Mouse (Mus musculus): ENCODE data around the gene Bmi1. TPM values are rescaled to one million over a fixed set of nuclear protein-coding genes. Genes with fewer than 3 reads are reported as not detected.

The Bmi1 gene
- total RNA-seq (2021) = 10 to 100 TPM; 43.9 to 46.6 TPM

DNA sequence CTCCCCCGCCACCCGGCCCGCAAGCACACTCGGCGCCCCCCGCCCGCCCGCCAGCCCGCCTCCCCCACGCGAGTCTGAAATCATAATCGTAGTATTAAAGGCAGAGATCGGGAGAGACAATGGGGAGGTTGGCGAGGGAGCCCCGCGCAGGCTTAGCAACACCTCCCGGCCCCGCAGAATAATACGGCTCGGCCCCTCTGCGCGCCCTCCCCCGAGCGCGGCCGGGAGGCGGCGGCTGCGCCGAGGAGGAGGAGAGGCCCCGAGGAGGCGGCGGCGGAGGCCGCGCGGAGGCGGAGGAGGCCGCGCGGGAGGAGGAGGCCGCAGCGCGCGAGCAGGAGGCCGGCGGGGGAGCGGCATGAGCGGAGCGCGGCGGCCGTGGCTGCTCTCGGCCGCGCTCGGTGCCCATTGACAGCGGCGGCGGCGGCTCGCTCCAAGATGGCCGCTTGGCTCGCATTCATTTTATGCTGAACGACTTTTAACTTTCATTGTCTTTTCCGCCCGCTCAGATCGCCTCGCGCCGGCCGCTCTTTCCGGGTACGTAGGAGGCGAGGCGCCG, at the start of gene Bmi1:
Bmi1 (plus strand) TSS at position 83 of the 556 bp plus-strand sequence.
- peak; percentile 57 to 72 for DNase-seq (ENCODE audit: low spot score in 2 of 2)
- intact Hi-C loops (cut with DNase I) = loop anchor here (2.0 to 10.0 kb wide), 7 partner anchors 14 to 978 kb away; partner anchors contain the start of genes 4930426L09Rik, Mllt10, Otud1 and Pip4k2a

DNA sequence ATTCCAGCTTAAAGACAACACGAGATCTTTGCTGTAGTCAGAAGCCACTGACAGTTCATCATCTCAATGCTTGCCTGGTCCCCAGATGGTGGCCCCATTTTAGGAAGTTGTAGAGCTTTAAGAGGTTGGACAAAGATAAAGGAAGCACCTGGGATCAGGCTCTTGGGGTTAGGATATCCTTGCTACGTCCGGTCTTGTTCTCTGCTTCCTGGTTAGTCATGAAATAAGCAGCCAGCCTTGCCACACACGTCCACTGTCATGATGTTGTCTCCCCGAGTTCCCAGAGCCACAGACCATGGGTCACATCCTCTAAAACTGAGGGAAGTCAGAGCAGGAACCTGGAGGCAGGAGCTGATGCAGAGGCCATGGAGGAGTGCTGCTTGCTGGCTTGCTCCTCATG, 46.3 kb upstream of the Bmi1 start:
- DNase-seq (ENCODE audit: low spot score in 2 of 2) = no peak
- intact Hi-C loops (cut with DNase I) = no loop called here

DNA sequence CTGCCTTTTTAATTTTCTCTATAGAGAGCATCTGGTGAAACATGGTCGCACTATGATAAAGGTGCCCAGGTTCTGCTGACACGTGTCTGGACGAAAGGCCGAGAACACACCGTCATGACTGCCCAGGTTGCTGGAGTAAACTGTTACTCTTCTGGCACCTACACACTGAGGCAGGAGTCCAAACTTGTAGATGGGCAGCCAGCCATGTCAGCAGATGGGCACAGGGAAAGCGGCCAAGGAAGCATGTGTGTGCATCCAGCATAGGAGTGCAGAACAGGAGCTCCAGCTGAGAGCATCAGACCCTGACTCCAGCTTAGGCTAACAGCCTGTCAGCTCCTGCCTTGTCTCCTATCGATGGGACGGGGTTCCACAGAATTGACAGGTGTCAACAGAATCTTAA, 41.8 kb upstream of the Bmi1 start:
- DNase-seq (ENCODE audit: low spot score in 2 of 2) = peak; percentile 78 to 95
- intact Hi-C loops (cut with DNase I) = no loop called here

DNA sequence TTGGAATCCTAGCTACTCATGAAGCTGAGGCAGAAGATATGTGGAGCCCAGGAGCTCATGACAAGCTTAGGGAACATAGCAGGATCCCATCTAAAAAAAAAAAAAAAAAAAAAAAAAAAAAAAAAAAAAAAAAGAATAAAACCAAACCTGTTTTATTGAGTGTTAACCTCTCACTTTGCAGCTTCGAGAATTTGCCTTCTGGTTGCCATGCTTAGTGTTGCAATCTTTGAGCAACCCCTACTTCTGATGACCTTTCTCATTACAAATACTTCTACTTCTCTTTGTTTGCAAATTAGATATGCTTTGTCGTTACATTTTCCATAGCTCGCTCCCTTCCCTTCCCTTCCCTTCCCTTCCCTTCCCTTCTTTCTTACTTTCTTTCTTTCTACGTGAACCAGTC, 28.3 kb upstream of the Bmi1 start:
- intact Hi-C loops (cut with DNase I) = no loop called here
- no peak for DNase-seq (ENCODE audit: low spot score in 2 of 2)

DNA sequence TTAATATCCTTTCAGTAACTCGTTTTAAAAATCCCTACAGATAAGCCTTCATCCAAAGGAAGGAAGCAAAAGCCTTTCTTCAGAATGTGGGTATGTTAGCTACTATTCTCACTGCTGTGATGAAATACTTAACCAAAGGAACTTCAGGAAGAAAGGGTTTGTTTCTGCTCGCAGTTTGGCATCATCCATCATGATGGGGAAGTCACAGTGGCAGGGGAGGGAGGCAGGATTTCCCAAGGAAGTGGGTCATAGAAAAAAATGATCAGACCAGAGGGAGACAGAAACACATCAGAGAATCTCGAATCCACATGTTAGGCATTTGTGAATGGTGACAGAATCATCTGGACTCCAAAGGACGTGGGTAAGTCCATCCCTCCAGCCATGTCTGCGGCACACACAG, 22.0 kb upstream of the Bmi1 start:
- intact Hi-C loops (cut with DNase I) = no loop called here

DNA sequence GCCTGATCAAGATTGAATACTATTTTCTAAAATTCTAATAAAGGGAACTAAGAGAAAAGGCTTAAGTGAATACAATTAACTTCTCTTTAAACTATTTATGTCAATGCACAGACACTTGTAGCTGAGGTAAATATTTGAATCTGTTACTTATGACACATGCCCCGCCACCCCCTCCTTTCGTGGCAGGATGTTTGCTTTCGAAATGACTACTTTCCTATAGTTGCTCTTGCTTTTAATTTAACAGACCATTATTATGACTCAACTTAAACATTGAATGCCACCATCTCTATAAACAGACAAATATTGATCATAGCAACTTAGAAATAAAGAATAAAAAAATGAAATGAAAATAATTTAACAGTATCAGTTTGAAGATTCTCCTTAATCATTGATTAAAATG, 12.8 kb upstream of the Bmi1 start:
- intact Hi-C loops (cut with DNase I) = no loop called here

More for the DNA sequence above, 22.0 kb upstream of the Bmi1 start:
- no peak for DNase-seq (ENCODE audit: low spot score in 2 of 2)

DNA sequence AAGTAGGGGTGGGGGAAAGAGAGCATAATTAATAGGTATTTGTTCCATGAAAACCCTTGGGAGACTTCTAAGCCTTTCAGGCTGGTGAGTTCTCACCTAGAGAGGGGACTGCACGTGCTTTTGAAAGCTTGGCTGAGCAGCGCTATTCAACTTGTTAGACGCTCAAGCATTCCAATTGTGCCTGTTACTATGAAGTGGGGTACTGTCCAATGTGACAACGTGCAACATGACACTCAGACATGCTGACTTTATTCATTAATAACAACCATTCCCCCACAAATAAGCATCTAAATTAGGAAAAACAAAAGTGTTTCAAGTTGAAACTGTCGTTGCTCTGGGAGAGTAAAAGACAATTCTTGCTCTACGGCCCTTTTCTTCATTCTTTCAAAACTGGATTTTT, 5.8 kb upstream of the Bmi1 start:
- intact Hi-C loops (cut with DNase I) = loop anchor here (5.0 to 10.0 kb wide), 2 partner anchors 64 to 984 kb away; partner anchors contain the start of gene Otud1
- DNase-seq (ENCODE audit: low spot score in 2 of 2) = no peak

More for the DNA sequence above, 12.8 kb upstream of the Bmi1 start:
- no peak for DNase-seq (ENCODE audit: low spot score in 2 of 2)

DNA sequence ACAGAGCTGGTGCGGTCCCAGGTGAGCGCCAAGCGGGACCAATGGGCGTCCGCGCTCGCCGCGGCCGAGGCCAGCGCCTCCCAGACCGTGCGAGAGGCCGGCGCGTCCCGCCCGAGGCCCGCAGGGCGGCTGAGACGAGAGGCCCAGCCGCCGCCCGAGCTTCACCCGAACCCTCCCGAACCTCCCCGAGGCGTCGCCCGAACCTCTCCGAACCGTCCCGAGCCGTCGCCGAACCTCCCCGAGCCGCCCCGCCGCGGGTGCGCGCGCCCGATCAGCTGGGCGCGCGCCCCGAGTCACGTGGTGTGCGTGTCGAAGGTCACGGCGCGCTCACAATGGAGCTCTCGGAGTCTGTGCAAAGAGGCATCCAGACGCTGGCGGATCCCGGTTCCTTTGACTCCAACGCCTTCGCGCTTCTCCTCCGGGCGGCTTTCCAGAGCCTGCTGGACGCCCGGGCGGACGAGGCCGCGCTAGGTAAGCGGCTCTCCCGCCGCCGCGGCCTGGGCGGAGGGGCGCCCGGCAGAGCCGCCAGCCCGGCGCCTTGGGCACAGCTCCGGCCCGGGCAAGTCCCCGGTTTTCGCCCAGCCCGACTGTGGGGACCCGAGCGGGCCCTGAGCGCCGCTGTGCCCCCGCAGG, 4.6 kb upstream of the Bmi1 start, which contains the start of gene Commd3:
Commd3 (plus strand) TSS at position 252 of the 633 bp plus-strand sequence.
- intact Hi-C loops (cut with DNase I) = loop anchor here (2.0 to 10.0 kb wide), 4 partner anchors 65 to 983 kb away; partner anchors contain the start of genes Dnajc1 and Otud1
- peak; percentile 95 to 96 for DNase-seq (ENCODE audit: low spot score in 2 of 2)

DNA sequence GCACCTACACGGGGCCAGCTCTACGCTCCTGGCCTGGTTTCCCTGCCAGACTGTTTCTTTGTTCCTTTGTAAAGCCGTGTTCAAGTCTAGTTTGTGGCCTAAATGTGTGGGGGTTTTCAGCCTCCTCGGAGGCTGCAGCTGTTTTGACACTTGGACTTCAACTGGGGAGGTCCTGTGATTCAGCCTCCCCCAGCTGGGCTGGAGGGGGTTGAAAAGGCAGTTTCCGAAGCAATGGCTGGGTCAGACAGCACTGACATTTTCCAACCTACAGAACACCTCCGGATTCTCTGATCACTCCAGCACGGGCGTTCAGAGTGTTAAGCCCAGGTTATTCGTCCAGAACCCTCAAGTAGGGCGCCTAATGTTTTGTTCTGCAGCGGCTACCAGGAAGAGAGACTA, 4.1 kb upstream of the Bmi1 start:
- intact Hi-C loops (cut with DNase I) = loop anchor here (2.0 to 10.0 kb wide), 4 partner anchors 65 to 982 kb away; partner anchors contain the start of genes Dnajc1 and Otud1
- no peak for DNase-seq (ENCODE audit: low spot score in 2 of 2)

DNA sequence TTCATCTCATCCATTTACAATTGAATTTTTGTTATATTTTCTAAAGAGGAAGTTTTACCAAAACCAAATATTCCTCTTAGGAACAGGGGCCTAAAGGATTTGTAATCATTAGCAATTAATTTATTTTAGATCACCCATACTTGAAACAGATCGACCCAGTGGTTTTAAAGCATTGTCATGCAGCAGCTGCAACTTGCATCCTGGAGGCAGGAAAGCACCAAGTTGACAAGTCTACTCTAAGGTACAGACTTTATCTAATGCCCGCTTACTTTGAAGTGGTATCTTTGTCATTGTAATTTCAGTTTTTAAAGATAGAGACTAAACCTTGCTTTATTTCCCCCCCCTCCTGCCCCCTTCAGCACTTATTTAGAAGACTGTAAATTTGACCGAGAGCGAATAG, 3.1 kb upstream of the Bmi1 start:
- intact Hi-C loops (cut with DNase I) = loop anchor here (2.0 to 10.0 kb wide), 4 partner anchors 66 to 981 kb away; partner anchors contain the start of genes Dnajc1 and Otud1
- DNase-seq (ENCODE audit: low spot score in 2 of 2) = no peak

DNA sequence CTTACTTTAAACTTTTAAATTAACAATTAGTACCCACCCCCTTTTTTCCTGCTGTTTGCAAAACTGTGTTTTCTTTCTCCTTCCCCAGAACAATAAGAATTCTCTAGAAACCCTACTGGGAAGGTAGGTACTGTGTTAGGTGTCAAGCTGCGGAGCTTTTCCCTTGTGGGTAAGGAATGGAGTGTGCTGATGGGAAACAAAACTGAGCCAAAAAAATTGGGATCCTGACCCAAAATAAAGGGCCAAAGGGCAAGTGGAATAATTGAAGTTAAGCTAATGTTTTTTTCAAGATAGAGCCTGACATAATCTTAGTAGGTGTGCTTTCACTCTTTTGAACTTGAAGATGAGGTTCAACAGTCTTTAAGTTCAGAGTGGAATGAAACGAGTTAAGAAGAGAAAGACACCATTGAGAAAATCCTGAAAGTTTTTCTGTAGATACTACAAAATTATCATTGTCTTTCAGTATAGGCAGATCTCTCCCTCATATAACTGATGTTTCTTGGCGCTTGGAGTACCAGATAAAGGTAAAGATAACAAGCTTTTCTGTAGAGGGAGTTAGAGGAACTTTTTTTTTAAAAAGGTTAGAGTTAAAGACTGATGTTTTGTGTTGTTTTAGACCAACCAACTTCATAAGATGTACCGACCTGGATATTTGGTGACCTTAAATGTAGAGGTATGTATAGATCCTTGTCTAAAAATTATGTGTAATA, 2.5 kb upstream of the Bmi1 start:
- no peak for DNase-seq (ENCODE audit: low spot score in 2 of 2)
- intact Hi-C loops (cut with DNase I) = loop anchor here (5.0 to 10.0 kb wide), 2 partner anchors 67 to 980 kb away; partner anchors contain the start of gene Otud1

DNA sequence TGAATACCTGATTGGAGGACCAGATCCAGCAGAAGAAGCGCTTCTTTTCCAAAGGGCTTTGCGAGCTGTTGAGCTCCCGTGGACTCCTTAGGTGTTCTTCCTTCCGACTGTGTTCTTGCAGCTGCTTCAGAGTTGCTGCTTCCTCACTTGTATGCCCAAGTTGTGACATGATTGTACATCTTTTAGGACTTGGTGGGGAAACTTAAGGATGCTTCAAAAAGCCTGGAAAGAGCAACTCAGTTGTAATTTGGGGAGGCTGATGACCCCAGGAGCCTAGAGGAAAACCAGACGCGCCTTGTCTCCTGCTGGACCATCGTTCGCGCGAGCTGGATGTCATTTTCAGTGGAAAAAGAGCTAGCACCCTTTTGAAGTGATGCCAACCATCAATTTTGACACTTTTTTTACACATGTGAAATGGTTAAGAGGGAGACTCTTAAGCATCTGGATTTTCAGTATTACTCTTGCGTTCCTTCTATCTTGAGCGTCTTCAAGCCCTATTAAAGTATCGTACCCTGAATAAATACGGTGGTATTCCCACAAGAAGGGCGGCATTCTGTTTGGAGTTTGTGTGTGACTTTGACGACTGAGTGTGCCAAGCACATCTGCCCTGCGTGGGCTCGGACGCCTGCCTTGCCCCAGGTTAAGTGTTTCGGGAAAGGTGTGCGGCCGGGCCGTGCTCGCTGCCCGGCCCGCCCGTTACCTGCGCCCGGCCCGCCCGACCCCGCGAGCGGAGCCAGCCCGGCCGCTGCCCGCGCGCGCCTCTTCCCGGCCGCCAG, 949 bp upstream of the Bmi1 start:
- DNase-seq (ENCODE audit: low spot score in 2 of 2) = no peak
- intact Hi-C loops (cut with DNase I) = loop anchor here (2.0 to 10.0 kb wide), 7 partner anchors 15 to 979 kb away; partner anchors contain the start of genes 4930426L09Rik, Mllt10, Otud1 and Pip4k2a

DNA sequence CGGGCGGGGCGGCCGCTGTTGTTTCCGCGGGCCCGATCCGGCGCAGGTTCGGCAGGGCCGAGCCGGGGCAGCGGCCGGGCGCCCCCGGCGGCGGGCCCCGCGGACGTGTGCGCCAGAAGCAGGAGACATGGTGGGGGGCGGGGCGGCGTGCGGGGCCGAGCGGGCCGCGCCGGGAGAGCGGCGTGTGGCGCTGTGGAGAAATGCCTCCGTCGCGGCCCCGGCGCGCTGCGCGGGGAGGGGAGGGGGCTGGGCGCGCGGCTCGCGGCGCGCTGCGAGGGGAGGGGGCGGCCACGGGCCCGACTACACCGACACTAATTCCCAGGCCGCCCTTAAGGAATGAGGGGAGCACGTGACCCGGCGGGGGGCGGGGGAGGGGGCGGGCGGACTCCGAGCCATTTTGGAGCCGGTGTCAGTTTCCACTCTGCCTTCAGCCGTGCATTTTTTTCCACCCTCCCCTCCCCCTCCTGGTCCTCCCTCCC, 322 bp upstream of the Bmi1 start:
- DNase-seq (ENCODE audit: low spot score in 2 of 2) = peak; percentile 73 to 76
- intact Hi-C loops (cut with DNase I) = loop anchor here (2.0 to 10.0 kb wide), 7 partner anchors 14 to 978 kb away; partner anchors contain the start of genes 4930426L09Rik, Mllt10, Otud1 and Pip4k2a

DNA sequence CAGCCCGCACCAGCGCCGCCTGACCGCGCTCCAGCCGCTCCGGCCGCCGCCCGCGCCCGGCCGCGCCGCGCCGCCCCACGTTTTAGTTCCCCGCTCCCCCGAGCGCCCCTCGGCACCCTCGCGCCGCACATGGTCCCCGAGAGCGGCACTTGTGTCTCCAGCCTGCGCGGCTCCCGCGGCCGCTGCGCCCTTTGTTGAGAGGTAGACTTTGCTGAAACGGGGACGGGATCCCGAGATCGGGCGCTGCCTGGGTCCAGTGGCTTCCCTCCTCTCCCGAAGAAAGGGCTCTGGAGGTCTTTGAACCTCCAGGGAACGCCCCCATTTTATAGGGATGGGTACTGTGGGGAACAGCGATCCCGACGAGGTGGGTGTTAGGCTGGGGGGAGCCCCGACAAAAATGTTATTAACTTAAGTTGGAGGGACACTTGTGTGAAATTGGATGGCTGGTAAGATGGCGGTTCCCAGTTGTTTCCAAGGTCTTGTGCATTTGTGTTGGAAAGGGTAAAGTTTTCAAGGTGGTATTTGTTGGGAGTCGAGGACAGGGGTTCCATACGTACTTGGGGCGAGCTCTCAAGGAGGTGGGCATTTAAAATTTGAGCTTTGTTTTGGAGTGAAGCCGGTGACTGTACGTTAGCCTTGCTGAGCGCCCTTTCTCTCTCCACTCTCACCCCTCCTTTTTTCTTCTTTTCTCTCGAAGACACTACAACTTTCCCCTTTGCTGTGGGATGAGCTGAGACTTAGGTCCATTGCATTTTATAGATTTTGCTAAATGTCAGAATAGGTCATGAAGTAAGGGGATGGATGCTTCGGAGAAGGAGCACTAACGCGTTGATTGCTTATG, 1.0 kb downstream of the Bmi1 start:
- intact Hi-C loops (cut with DNase I) = loop anchor here (2.0 to 10.0 kb wide), 7 partner anchors 13 to 977 kb away; partner anchors contain the start of genes 4930426L09Rik, Mllt10, Otud1 and Pip4k2a
- DNase-seq (ENCODE audit: low spot score in 2 of 2) = peak in 1 of 2 experiments; percentile 23

DNA sequence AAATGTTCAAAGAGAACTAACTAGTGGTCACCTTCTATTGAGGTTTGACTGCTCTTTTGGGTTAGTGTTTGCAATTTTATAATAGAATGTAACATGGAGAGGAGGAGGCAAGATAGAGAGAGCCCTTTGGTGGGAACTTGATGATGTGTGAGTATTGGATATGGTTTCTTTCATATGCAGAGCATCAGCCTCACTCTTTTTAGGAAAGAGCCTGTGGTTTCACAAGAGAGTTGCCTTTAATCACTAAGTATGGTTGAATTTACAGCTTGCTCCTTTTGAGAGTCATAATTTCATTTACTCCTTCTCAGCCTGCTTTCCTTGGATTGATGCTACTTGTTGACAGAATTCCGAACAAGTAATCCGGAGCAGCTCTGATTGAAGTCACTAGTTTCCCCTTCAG, 2.9 kb downstream of the Bmi1 start:
- DNase-seq (ENCODE audit: low spot score in 2 of 2) = no peak
- intact Hi-C loops (cut with DNase I) = loop anchor here (5.0 to 10.0 kb wide), 5 partner anchors 88 to 975 kb away; partner anchors contain the start of genes 4930426L09Rik, Mllt10, Otud1 and Pip4k2a

DNA sequence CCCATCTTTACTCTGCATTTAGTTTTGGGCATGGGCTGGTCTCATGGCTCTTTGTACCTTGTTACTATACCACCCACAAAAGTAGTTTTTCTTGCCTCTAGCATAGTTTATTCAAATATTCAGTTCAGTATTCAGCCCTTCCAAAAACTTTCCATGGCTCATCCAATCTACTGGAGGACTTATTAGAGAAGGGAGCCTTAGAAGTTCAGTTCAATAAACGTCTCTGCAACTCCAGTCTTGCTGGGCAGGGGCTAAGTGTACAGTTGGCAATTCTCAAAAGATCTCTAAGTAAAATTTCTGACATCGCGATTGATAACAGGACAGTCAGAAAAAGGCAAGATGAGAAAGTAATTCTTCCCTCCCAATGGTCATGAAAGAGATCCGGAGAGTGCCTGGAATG, 3.7 kb downstream of the Bmi1 start:
- no peak for DNase-seq (ENCODE audit: low spot score in 2 of 2)
- intact Hi-C loops (cut with DNase I) = no loop called here

DNA sequence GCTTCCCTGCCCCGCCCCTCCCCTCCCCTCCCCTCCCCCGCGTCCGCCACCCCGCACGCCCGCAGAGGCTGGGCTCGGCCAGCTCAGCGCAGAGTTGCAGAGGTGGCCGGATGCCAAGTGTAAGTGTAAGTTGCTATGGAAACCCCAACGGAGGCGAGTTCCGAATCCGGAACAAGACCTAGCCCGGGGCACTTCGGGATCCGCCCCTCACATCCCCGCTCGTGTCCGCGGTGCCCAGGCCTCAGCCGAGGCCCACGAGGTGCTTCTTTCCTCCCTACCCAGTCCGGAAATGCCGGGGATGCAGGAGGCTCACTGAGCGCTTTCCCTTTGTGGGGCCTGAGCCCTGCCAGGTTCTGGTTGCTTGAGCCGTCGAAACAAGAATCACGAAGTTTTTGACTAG, 4.1 kb downstream of the Bmi1 start:
- DNase-seq (ENCODE audit: low spot score in 2 of 2) = peak in 1 of 2 experiments; percentile 66

DNA sequence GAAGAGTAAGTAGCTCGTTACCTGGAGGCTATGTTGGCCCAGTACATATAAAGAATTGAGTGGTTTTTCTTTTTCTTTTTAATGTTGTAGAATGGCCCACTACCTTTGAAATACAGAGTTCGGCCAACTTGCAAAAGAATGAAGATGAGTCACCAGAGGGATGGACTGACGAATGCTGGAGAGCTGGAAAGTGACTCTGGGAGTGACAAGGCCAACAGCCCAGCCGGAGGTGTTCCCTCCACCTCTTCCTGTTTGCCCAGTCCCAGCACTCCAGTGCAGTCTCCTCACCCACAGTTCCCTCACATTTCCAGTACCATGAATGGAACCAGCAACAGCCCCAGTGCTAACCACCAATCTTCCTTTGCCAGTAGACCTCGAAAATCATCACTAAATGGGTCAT, 7.2 kb downstream of the Bmi1 start:
- no peak for DNase-seq (ENCODE audit: low spot score in 2 of 2)
- intact Hi-C loops (cut with DNase I) = no loop called here

More for the DNA sequence above, 4.1 kb downstream of the Bmi1 start:
- intact Hi-C loops (cut with DNase I) = no loop called here

Measured in left cerebral cortex, postnatal 25 days (tissue).